Mouse (Mus musculus): ENCODE results near the gene Kxd1. TPM values are rescaled to one million over a fixed set of nuclear protein-coding genes. Genes with fewer than 3 reads are reported as not detected.
A peak's percentile ranks its signal among the peaks of the same experiment; 100 is the strongest.

Kxd1 gene
- polyA plus RNA-seq, 1 experiment = 40.2 TPM

DNA sequence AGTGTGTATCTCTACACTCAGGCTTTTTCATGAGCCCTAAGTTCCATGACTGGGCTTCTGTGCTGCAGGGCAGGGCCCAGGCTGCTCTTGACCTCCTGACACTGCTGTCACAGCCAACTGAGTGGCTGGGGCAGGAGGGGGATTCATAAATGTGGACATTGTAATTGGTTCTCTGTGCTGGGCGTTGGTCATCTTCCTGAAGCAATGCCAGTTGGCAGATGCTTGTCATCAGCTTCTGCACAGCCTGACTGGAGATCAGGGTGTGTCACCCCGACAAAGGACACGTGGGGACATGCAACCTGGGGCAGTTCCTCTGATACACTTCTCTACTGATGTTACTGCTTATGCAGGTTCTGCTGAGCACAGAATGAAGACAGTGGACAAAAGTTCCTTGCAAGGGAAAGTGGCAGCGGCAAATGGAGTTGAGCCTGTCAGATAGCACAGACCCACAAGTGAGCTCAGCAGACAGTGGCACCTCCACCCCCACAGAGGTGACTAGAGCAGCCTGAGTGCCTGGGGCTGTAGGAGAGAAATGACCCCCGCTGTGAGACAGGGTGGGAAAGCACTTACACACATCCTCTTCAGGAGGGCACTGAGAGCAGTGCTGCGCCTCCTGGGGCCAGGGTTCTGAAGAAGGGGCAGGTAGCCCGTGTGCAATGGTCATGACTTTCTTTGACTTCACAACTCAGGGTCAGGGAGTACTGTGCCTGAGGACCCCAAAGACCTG is 34.2 kb upstream of the Kxd1 start:
- H3K4me3 ChIP-seq (replicated peaks) = peak overlapping the region; percentile 66
- TF ChIP-seq GATA1 (IDR thresholded peaks at IDR 0.05; ENCODE audit: borderline replicate concordance, low read length) (no peak), FLI1 (IDR thresholded peaks at IDR 0.05; ENCODE audit: low read length) (no peak)
- H3K27me3 ChIP-seq (replicated peaks) = no peaks in the 10 kb centered on the region
- H3K36me3 ChIP-seq (replicated peaks; ENCODE audit: low read length) = peaks cover 84% of the 10 kb centered on the region
- H3K4me1 ChIP-seq = peaks cover 100% of the 10 kb centered on the region
- no peaks in the 10 kb centered on the region for H3K9me3 ChIP-seq

DNA sequence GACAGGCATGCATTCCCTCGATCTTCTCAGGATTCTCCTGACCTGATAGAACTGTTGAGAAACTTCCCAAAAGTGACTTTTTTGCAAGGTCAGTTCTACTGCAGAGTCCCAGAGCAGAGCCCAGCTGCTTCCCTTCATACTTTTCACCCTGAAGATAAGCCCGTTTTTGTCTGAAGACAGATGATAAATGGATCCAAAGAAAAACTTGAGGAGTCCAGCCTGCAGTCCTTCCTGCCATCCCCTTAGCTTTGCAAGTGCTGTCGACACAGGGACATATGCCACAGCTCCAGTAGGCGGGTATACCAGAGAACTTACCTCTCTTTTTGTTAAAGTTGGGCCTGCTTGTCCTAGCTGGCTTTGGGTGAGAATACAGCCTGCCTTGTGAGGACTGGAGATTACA is 33.6 kb upstream of the Kxd1 start:
- Histone ChIP-seq H3K36me3 (replicated peaks; ENCODE audit: low read length) (peaks cover 84% of the 10 kb centered on the region), H3K4me3 (replicated peaks) (peak overlapping the region; percentile 85), H3K27me3 (replicated peaks) (no peaks in the 10 kb centered on the region), H3K4me1 (peaks cover 100% of the 10 kb centered on the region), H3K9me3 (no peaks in the 10 kb centered on the region)
- no peak for TF ChIP-seq FLI1 (IDR thresholded peaks at IDR 0.05; ENCODE audit: low read length)
- no peak for TF ChIP-seq GATA1 (IDR thresholded peaks at IDR 0.05; ENCODE audit: borderline replicate concordance, low read length)

DNA sequence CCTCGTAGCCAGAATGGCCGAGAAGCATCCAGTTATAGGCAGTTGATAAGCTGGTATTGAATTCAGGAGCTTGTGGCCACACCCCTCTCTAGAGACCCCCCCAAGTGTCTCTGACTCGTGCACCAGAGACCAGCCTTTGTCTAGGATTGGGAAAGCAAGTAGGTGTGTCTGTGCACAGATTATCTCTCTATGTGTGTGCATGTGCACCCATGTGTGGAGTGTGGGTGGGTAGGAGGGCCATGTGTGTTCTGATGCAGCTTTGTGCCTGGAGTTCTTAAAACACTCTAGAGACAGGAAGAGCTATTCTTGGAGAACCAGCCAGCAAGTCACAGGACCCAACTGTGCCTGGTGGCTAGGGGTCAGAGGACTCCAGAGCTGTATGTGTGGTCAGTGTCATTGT is 32.8 kb upstream of the Kxd1 start:
- Histone ChIP-seq H3K36me3 (replicated peaks; ENCODE audit: low read length) (peaks cover 84% of the 10 kb centered on the region), H3K9me3 (no peaks in the 10 kb centered on the region), H3K4me3 (replicated peaks) (peak overlapping the region; percentile 85), H3K4me1 (peaks cover 100% of the 10 kb centered on the region), H3K27me3 (replicated peaks) (no peaks in the 10 kb centered on the region)
- TF ChIP-seq GATA1 (IDR thresholded peaks at IDR 0.05; ENCODE audit: borderline replicate concordance, low read length) (no peak), FLI1 (IDR thresholded peaks at IDR 0.05; ENCODE audit: low read length) (no peak)

DNA sequence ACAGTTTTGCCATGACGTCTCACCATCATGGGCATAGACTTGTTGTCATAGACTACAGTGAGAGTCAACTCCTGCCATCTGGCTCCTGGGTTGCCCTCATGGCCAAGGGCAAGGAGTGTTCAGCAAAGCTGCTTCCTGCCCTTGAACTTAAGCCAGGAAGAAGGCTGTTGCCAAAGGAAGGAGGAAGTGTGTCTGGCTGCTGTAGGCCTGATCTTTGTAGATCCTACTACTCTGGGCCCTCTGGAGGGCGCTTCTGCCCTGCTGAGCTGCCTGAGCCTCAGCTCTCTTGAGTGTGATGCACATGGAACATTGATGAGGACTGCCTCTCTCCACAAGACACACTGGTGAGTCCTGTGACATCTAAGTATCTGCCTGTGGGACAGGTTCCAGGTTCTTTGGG is 32.3 kb upstream of the Kxd1 start:
- peaks cover 84% of the 10 kb centered on the region for H3K36me3 ChIP-seq (replicated peaks; ENCODE audit: low read length)
- H3K4me1 ChIP-seq = peaks cover 100% of the 10 kb centered on the region
- H3K9me3 ChIP-seq = no peaks in the 10 kb centered on the region
- H3K4me3 ChIP-seq (replicated peaks) = peak overlapping the region; percentile 85
- TF ChIP-seq GATA1 (IDR thresholded peaks at IDR 0.05; ENCODE audit: borderline replicate concordance, low read length) = no peak
- H3K27me3 ChIP-seq (replicated peaks) = no peaks in the 10 kb centered on the region

DNA sequence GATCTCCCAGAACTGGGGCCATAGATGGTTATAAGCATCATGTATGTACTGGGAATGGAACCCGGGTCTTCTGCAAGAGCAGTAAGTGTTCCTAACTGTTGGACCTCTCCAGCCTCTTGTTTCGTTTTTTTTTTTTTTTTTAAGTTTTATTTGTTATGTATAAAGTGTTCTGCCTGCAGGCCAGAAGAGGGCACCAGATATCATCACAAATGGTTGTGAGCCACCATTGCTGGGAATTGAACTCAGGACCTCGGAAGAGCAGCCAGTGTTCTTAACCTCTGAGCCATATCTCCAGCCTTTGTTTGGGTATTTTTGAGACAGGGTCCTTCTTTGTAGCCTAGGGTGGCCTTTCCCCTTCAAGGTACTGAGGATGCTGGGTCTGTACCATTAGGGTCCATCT is 31.2 kb upstream of the Kxd1 start:
- Histone ChIP-seq H3K4me1 (peaks cover 100% of the 10 kb centered on the region), H3K4me3 (replicated peaks) (peak overlapping the region; percentile 42), H3K27me3 (replicated peaks) (no peaks in the 10 kb centered on the region), H3K36me3 (replicated peaks; ENCODE audit: low read length) (peaks cover 82% of the 10 kb centered on the region), H3K9me3 (no peaks in the 10 kb centered on the region)
- no peak for TF ChIP-seq GATA1 (IDR thresholded peaks at IDR 0.05; ENCODE audit: borderline replicate concordance, low read length)
- no peak for TF ChIP-seq FLI1 (IDR thresholded peaks at IDR 0.05; ENCODE audit: low read length)

DNA sequence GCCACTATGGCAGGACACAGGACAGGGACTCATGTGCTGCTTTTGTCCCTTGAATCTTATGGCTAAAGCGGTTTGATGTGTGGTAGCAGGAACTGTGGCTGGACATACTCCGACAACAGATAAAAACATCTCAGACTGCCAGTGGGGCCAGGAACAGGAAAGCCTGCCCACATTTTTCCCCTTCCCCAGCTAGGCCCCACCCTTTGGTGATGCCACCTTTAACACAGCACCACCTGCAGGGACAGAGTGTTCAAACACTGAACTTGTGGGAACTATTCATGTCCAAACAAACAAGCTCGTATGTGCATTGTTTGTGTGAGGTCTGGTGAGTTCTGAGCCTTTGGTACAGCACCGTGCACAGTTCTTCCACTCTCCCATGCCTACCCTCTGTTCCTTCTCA is 30.6 kb upstream of the Kxd1 start:
- no peaks in the 10 kb centered on the region for H3K9me3 ChIP-seq
- peaks cover 84% of the 10 kb centered on the region for H3K36me3 ChIP-seq (replicated peaks; ENCODE audit: low read length)
- peaks cover 100% of the 10 kb centered on the region for H3K4me1 ChIP-seq
- no peaks in the 10 kb centered on the region for H3K27me3 ChIP-seq (replicated peaks)
- H3K4me3 ChIP-seq (replicated peaks) = peak overlapping the region; percentile 83
- TF ChIP-seq GATA1 (IDR thresholded peaks at IDR 0.05; ENCODE audit: borderline replicate concordance, low read length) (no peak; the same call in 2 of the 3 replicates), FLI1 (IDR thresholded peaks at IDR 0.05; ENCODE audit: low read length) (no peak)

DNA sequence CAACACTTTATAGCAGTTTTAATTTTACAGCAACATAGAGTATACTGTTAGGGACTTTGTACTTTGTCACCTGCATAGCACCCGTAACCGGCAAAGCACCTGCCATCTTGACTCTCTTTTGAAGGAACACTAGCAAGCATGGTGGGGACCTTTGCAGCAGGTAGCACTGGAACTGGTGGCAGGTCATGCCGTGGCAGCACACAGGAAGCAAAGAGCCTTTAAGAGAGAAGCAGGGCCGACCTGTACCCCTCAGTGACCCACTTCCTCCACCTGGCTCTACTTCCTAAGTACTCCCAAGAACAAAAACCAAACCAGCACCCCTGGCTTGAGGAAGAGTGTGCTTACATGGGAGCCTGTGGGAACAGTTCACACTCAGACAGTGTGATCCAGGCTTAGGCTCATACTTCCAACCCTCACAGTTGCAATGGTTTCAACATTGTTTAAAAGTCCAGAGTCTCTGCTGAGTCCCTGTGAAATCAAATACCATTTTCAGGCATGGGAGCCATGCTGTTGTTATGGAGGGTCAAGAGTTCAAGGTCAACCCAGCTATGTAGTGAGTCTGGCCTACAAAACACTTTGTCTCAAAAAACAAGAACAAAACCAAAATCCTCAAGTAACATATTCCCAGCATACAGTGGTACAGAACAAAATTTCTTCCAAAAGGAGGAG is 27.5 kb upstream of the Kxd1 start:
- Histone ChIP-seq H3K36me3 (replicated peaks; ENCODE audit: low read length) (peaks cover 84% of the 10 kb centered on the region), H3K9me3 (no peaks in the 10 kb centered on the region), H3K4me3 (replicated peaks) (no peak overlapping the region), H3K27me3 (replicated peaks) (no peaks in the 10 kb centered on the region), H3K4me1 (peaks cover 99% of the 10 kb centered on the region)
- TF ChIP-seq FLI1 (IDR thresholded peaks at IDR 0.05; ENCODE audit: low read length) (no peak), GATA1 (IDR thresholded peaks at IDR 0.05; ENCODE audit: borderline replicate concordance, low read length) (no peak)

DNA sequence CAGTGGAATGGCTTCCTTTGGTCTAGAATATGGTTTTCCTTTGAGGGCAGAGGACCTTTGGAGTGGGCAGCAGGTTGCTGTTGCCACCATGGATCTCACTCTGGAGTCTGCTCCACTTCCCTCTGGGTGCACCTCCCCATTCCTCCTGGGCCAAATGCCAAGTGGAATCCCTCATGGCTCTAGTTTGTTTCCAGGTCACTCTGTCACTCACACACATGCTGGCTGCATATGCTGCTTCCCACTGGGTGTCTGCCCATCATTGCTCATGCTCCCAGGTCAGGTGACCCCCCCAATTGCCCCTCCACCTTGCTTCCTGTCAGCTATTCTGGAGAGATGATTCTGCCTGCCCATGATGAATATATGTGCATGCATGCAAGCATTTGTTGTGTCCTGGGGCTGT is 26.0 kb upstream of the Kxd1 start:
- no peaks in the 10 kb centered on the region for H3K27me3 ChIP-seq (replicated peaks)
- peak overlapping the region; percentile 67 for H3K4me3 ChIP-seq (replicated peaks)
- peaks cover 74% of the 10 kb centered on the region for H3K36me3 ChIP-seq (replicated peaks; ENCODE audit: low read length)
- peaks cover 99% of the 10 kb centered on the region for H3K4me1 ChIP-seq
- TF ChIP-seq GATA1 (IDR thresholded peaks at IDR 0.05; ENCODE audit: borderline replicate concordance, low read length) = no peak
- no peak for TF ChIP-seq FLI1 (IDR thresholded peaks at IDR 0.05; ENCODE audit: low read length)
- H3K9me3 ChIP-seq = no peaks in the 10 kb centered on the region

DNA sequence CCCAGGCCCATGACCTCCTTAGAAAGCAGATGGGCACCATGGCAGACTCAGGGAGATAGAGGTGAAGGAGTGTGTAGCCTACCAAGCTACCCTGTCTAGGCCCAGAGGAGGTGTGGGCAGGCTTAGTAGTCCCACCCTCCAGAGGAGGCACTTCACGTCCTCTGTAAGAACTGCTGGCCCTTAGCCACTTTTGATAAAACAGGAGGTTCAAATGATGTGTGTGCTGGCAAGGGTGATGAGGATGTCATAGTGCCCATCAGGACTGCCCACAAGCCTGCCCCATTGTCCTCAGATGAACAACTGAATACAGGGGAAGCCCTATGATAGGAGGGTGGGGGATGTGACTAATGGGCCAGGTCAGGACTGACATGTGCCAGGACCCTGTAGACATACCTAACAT is 25.1 kb upstream of the Kxd1 start:
- TF ChIP-seq GATA1 (IDR thresholded peaks at IDR 0.05; ENCODE audit: borderline replicate concordance, low read length) = no peak
- no peak for TF ChIP-seq FLI1 (IDR thresholded peaks at IDR 0.05; ENCODE audit: low read length)
- Histone ChIP-seq H3K27me3 (replicated peaks) (no peaks in the 10 kb centered on the region), H3K9me3 (no peaks in the 10 kb centered on the region), H3K4me1 (peaks cover 99% of the 10 kb centered on the region), H3K4me3 (replicated peaks) (peak overlapping the region; percentile 83), H3K36me3 (replicated peaks; ENCODE audit: low read length) (peaks cover 78% of the 10 kb centered on the region)

DNA sequence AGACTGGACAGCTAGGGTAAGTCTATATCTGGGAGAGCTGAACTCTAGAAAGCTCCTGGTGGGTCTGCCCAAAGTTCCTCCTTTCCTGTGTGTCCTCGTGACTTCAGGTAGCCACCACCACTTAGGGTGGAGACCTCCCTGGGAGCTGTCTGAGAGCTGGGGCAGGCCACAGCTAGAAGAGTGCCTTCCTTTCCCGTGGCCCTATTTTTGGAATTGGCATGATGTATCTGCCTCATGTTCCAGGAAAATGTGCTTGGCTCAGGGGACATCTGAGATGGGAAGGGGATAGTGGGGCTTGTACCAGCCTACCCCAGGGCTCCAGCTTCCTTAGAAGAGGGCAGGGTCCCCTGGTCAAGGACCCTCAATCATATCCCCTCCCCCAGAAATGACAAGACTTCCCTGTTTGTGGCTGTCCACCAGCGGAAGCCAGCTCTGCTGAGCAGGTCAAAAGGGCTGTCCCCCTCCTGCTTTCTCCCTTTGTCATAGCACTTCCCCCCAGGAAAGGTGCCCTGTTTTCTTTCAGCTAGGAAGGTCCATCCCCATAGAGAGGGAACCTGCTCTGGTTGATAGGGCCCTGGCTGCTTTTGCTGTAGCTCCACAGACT is 23.9 kb upstream of the Kxd1 start:
- Histone ChIP-seq H3K36me3 (replicated peaks; ENCODE audit: low read length) (peaks cover 75% of the 10 kb centered on the region), H3K27me3 (replicated peaks) (no peaks in the 10 kb centered on the region), H3K4me3 (replicated peaks) (peak overlapping the region; percentile 83), H3K4me1 (peaks cover 99% of the 10 kb centered on the region), H3K9me3 (no peaks in the 10 kb centered on the region)
- no peak for TF ChIP-seq GATA1 (IDR thresholded peaks at IDR 0.05; ENCODE audit: borderline replicate concordance, low read length)

All from megakaryocyte, embryonic 14.5 days (primary cell).